Mouse (Mus musculus): Measurements from ENCODE around the gene Uba7.

GRCm38 (mm10) chr9:108032126-108032525 is 56.8 kb downstream of the Uba7 start:
- TF ChIP-seq MXI1 (IDR thresholded peaks at IDR 0.05; ENCODE audit: low read depth, low read length), result no peak
- TF ChIP-seq JUND (IDR thresholded peaks at IDR 0.05; ENCODE audit: low read depth, low read length), result no peak
- TF ChIP-seq CTCF (IDR thresholded peaks at IDR 0.05 in 2 of 3, conservative IDR thresholded peaks at IDR 0.05 in 1 of 3; ENCODE audit: control insufficient read depth in 1 of 3, insufficient read depth in 1 of 3, low read depth in 2 of 3, low read length in 3 of 3, poor library complexity in 1 of 3, severe bottlenecking in 1 of 3), result no peak
- no peak for TF ChIP-seq POLR2AphosphoS5 (IDR thresholded peaks at IDR 0.05; ENCODE audit: borderline replicate concordance, low read depth, low read length)
- TF ChIP-seq POLR2A (IDR thresholded peaks at IDR 0.05; ENCODE audit: control insufficient read depth in 1 of 2, insufficient read depth in 1 of 2, low read depth in 1 of 2, low read length in 2 of 2, poor library complexity in 1 of 2), result no peak
- TF ChIP-seq EP300 (IDR thresholded peaks at IDR 0.05; ENCODE audit: low read depth in 1 of 2, low read length in 2 of 2), result no peak
- no peak for TF ChIP-seq NELFE (IDR thresholded peaks at IDR 0.05; ENCODE audit: low read depth, low read length)
- no peak for TF ChIP-seq SIN3A (IDR thresholded peaks at IDR 0.05; ENCODE audit: low read length)
- TF ChIP-seq USF2 (IDR thresholded peaks at IDR 0.05; ENCODE audit: borderline replicate concordance in 1 of 2, insufficient read depth in 1 of 2, low read depth in 1 of 2, low read length in 2 of 2), result no peak
- TF ChIP-seq UBTF (IDR thresholded peaks at IDR 0.05; ENCODE audit: borderline replicate concordance, insufficient read depth, low read depth, low read length), result no peak
- no peak for TF ChIP-seq TAL1 (IDR thresholded peaks at IDR 0.05; ENCODE audit: low read length)

All from MEL (cell line).